Mouse (Mus musculus): ENCODE measurements around the gene Nrxn1. TPM values are rescaled to one million over a fixed set of nuclear protein-coding genes. Genes with fewer than 3 reads are reported as not detected.

Gene Nrxn1
- polyA plus RNA-seq, 1 experiment from 2014 or later, result 4.2 TPM

DNA sequence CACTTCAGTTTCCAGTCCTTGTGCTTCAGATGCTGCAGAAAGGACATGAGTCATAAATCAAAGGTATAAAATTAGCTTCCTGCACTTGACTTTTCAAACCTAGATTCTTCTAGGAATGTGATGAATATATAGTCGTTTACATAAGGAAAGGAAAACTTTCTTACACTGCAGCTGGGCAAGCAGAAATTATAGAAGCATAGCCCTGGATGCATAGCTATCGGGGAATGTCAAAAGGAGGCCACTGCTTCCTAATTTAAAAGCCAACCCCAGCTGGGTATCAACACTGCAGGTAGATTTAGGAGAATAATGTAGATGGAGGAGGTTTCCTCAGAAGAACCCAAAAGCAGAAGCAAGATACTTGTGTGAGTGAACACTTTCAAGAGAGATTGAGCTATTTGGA, 523.0 kb downstream of the Nrxn1 start:
- H3K9me3 ChIP-seq (ENCODE audit: control insufficient read depth, low read length), result no peaks in the 10 kb centered on the region
- DNase-seq (ENCODE audit: low spot score), result no peak
- no peak overlapping the region for H3K9ac ChIP-seq (ENCODE audit: low read length)
- WGBS, result 37% methylated on average over 2 of the region's 2 CpGs
- no peak for ATAC-seq (replicated peaks; ENCODE audit: low FRiP score, low TSS enrichment, low read depth)
- no peaks in the 10 kb centered on the region for H3K4me1 ChIP-seq (replicated peaks; ENCODE audit: control insufficient read depth, insufficient read depth, low read length)
- H3K36me3 ChIP-seq (ENCODE audit: control insufficient read depth, insufficient read depth, low read length), result no peaks in the 10 kb centered on the region
- H3K4me2 ChIP-seq (ENCODE audit: low read length), result no peak overlapping the region
- H3K27me3 ChIP-seq (replicated peaks; ENCODE audit: control insufficient read depth, insufficient read depth, low read length), result no peaks in the 10 kb centered on the region
- H3K4me3 ChIP-seq (ENCODE audit: low read depth, low read length), result no peak overlapping the region
- H3K27ac ChIP-seq (ENCODE audit: low read depth), result no peak overlapping the region

GRCm38 (mm10) chr17:90565186-90565585, 527.7 kb downstream of the Nrxn1 start:
- Histone ChIP-seq H3K4me2 (ENCODE audit: low read length) (no peak overlapping the region), H3K4me1 (replicated peaks; ENCODE audit: control insufficient read depth, insufficient read depth, low read length) (no peaks in the 10 kb centered on the region), H3K27ac (ENCODE audit: low read depth) (no peak overlapping the region), H3K9me3 (ENCODE audit: control insufficient read depth, low read length) (no peaks in the 10 kb centered on the region), H3K27me3 (replicated peaks; ENCODE audit: control insufficient read depth, insufficient read depth, low read length) (no peaks in the 10 kb centered on the region), H3K9ac (ENCODE audit: low read length) (no peak overlapping the region), H3K36me3 (ENCODE audit: control insufficient read depth, insufficient read depth, low read length) (no peaks in the 10 kb centered on the region), H3K4me3 (ENCODE audit: low read depth, low read length) (no peak overlapping the region)
- no peak for ATAC-seq (replicated peaks; ENCODE audit: low FRiP score, low TSS enrichment, low read depth)
- no peak for DNase-seq (ENCODE audit: low spot score)
- 87% methylated on average over 2 of the region's 2 CpGs for WGBS

GRCm38 (mm10) chr17:90556376-90556775, 536.5 kb downstream of the Nrxn1 start:
- no peak for ATAC-seq (replicated peaks; ENCODE audit: low FRiP score, low TSS enrichment, low read depth)
- H3K27me3 ChIP-seq (replicated peaks; ENCODE audit: control insufficient read depth, insufficient read depth, low read length), result no peaks in the 10 kb centered on the region
- no peak for DNase-seq (ENCODE audit: low spot score)

GRCm38 (mm10) chr17:90550415-90550814, 542.5 kb downstream of the Nrxn1 start:
- WGBS, result 84% methylated on average over 4 of the region's 4 CpGs
- no peak overlapping the region for H3K4me2 ChIP-seq (ENCODE audit: low read length)

More at GRCm38 (mm10) chr17:90556376-90556775, 536.5 kb downstream of the Nrxn1 start:
- H3K9me3 ChIP-seq (ENCODE audit: control insufficient read depth, low read length), result no peaks in the 10 kb centered on the region
- no peaks in the 10 kb centered on the region for H3K4me1 ChIP-seq (replicated peaks; ENCODE audit: control insufficient read depth, insufficient read depth, low read length)
- H3K9ac ChIP-seq (ENCODE audit: low read length), result no peak overlapping the region
- no peaks in the 10 kb centered on the region for H3K36me3 ChIP-seq (ENCODE audit: control insufficient read depth, insufficient read depth, low read length)
- no peak overlapping the region for H3K4me3 ChIP-seq (ENCODE audit: low read depth, low read length)
- H3K4me2 ChIP-seq (ENCODE audit: low read length), result no peak overlapping the region
- H3K27ac ChIP-seq (ENCODE audit: low read depth), result no peak overlapping the region

GRCm38 (mm10) chr17:90546806-90547205, 546.1 kb downstream of the Nrxn1 start:
- Histone ChIP-seq H3K36me3 (ENCODE audit: control insufficient read depth, insufficient read depth, low read length) (no peaks in the 10 kb centered on the region), H3K27me3 (replicated peaks; ENCODE audit: control insufficient read depth, insufficient read depth, low read length) (no peaks in the 10 kb centered on the region), H3K9me3 (ENCODE audit: control insufficient read depth, low read length) (no peaks in the 10 kb centered on the region), H3K9ac (ENCODE audit: low read length) (no peak overlapping the region), H3K27ac (ENCODE audit: low read depth) (no peak overlapping the region), H3K4me2 (ENCODE audit: low read length) (no peak overlapping the region), H3K4me1 (replicated peaks; ENCODE audit: control insufficient read depth, insufficient read depth, low read length) (no peaks in the 10 kb centered on the region), H3K4me3 (ENCODE audit: low read depth, low read length) (no peak overlapping the region)
- no peak for DNase-seq (ENCODE audit: low spot score)
- WGBS, result 89% methylated on average over 4 of the region's 4 CpGs
- no peak for ATAC-seq (replicated peaks; ENCODE audit: low FRiP score, low TSS enrichment, low read depth)

More at GRCm38 (mm10) chr17:90550415-90550814, 542.5 kb downstream of the Nrxn1 start:
- Histone ChIP-seq H3K9ac (ENCODE audit: low read length) (no peak overlapping the region), H3K27ac (ENCODE audit: low read depth) (no peak overlapping the region), H3K27me3 (replicated peaks; ENCODE audit: control insufficient read depth, insufficient read depth, low read length) (no peaks in the 10 kb centered on the region), H3K36me3 (ENCODE audit: control insufficient read depth, insufficient read depth, low read length) (no peaks in the 10 kb centered on the region), H3K9me3 (ENCODE audit: control insufficient read depth, low read length) (no peaks in the 10 kb centered on the region), H3K4me3 (ENCODE audit: low read depth, low read length) (no peak overlapping the region), H3K4me1 (replicated peaks; ENCODE audit: control insufficient read depth, insufficient read depth, low read length) (no peaks in the 10 kb centered on the region)
- DNase-seq (ENCODE audit: low spot score) (no peak), ATAC-seq (replicated peaks; ENCODE audit: low FRiP score, low TSS enrichment, low read depth) (no peak)

- Histone ChIP-seq H3K27me3 (replicated peaks; ENCODE audit: control insufficient read depth, insufficient read depth, low read length) (no peaks in the 10 kb centered on the region), H3K4me1 (replicated peaks; ENCODE audit: control insufficient read depth, insufficient read depth, low read length) (no peaks in the 10 kb centered on the region), H3K36me3 (ENCODE audit: control insufficient read depth, insufficient read depth, low read length) (no peaks in the 10 kb centered on the region), H3K4me2 (ENCODE audit: low read length) (no peak overlapping the region), H3K4me3 (ENCODE audit: low read depth, low read length) (no peak overlapping the region), H3K9me3 (ENCODE audit: control insufficient read depth, low read length) (no peaks in the 10 kb centered on the region), H3K9ac (ENCODE audit: low read length) (no peak overlapping the region), H3K27ac (ENCODE audit: low read depth) (no peak overlapping the region)
- WGBS, result 70% methylated on average over 8 of the region's 8 CpGs
- DNase-seq (ENCODE audit: low spot score) (no peak), ATAC-seq (replicated peaks; ENCODE audit: low FRiP score, low TSS enrichment, low read depth) (no peak)
These were observed 548.1 kb downstream of the Nrxn1 start for GRCm38 (mm10) chr17:90544639-90545259.

DNA sequence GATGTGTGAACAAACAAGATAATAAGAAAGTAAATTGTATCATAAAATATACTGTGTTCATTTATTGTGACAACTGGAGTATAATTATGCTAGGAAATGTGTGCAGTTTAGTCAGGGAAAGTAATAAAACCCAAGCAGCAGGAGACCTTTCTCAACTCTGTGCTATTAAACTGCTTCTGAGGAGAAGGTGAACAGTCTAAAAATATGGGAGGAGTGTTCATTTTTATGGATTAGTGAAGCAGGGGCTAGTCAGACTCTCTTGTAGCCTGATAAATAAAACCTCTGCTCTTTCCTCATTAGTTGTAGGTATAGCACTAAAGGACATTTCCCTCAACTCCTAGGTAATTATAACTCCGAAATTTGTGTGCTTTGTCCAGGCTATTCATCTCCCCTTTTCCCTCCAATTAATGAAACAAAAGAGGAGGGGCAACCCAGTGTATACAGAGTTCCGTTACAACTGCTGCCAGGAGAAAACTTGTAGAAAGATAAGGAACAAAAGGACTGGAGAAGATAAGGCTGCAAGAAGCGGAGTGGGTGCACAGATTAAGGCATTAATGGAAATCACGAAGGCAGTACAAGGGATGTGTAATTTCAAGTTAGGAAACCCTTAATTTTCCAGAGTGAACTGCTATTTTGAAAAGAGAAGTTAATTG, 548.8 kb downstream of the Nrxn1 start:
- Histone ChIP-seq H3K27me3 (replicated peaks; ENCODE audit: control insufficient read depth, insufficient read depth, low read length) (no peaks in the 10 kb centered on the region), H3K4me2 (ENCODE audit: low read length) (no peak overlapping the region), H3K9me3 (ENCODE audit: control insufficient read depth, low read length) (no peaks in the 10 kb centered on the region), H3K9ac (ENCODE audit: low read length) (no peak overlapping the region), H3K4me3 (ENCODE audit: low read depth, low read length) (no peak overlapping the region), H3K36me3 (ENCODE audit: control insufficient read depth, insufficient read depth, low read length) (no peaks in the 10 kb centered on the region), H3K27ac (ENCODE audit: low read depth) (no peak overlapping the region), H3K4me1 (replicated peaks; ENCODE audit: control insufficient read depth, insufficient read depth, low read length) (no peaks in the 10 kb centered on the region)
- ATAC-seq (replicated peaks; ENCODE audit: low FRiP score, low TSS enrichment, low read depth) (no peak; the same call in 1 of the 2 replicates), DNase-seq (ENCODE audit: low spot score) (no peak)
- WGBS, result 52% methylated on average over 4 of the region's 4 CpGs

- Histone ChIP-seq H3K27me3 (replicated peaks; ENCODE audit: control insufficient read depth, insufficient read depth, low read length) (no peaks in the 10 kb centered on the region), H3K9ac (ENCODE audit: low read length) (no peak overlapping the region), H3K9me3 (ENCODE audit: control insufficient read depth, low read length) (no peaks in the 10 kb centered on the region), H3K4me2 (ENCODE audit: low read length) (no peak overlapping the region), H3K36me3 (ENCODE audit: control insufficient read depth, insufficient read depth, low read length) (no peaks in the 10 kb centered on the region), H3K4me1 (replicated peaks; ENCODE audit: control insufficient read depth, insufficient read depth, low read length) (no peaks in the 10 kb centered on the region), H3K27ac (ENCODE audit: low read depth) (no peak overlapping the region), H3K4me3 (ENCODE audit: low read depth, low read length) (no peak overlapping the region)
- ATAC-seq (replicated peaks; ENCODE audit: low FRiP score, low TSS enrichment, low read depth), result no peak
- DNase-seq (ENCODE audit: low spot score), result no peak
- WGBS, result 91% methylated on average over 2 of the region's 2 CpGs
These were observed 561.4 kb downstream of the Nrxn1 start for GRCm38 (mm10) chr17:90531443-90531842.

GRCm38 (mm10) chr17:90506026-90506425, 586.8 kb downstream of the Nrxn1 start:
- 56% methylated on average over 2 of the region's 2 CpGs for WGBS
- Histone ChIP-seq H3K27ac (ENCODE audit: low read depth) (no peak overlapping the region), H3K4me3 (ENCODE audit: low read depth, low read length) (no peak overlapping the region), H3K36me3 (ENCODE audit: control insufficient read depth, insufficient read depth, low read length) (no peaks in the 10 kb centered on the region), H3K4me1 (replicated peaks; ENCODE audit: control insufficient read depth, insufficient read depth, low read length) (no peaks in the 10 kb centered on the region), H3K9ac (ENCODE audit: low read length) (no peak overlapping the region), H3K9me3 (ENCODE audit: control insufficient read depth, low read length) (no peaks in the 10 kb centered on the region), H3K27me3 (replicated peaks; ENCODE audit: control insufficient read depth, insufficient read depth, low read length) (no peaks in the 10 kb centered on the region), H3K4me2 (ENCODE audit: low read length) (no peak overlapping the region)
- ATAC-seq (replicated peaks; ENCODE audit: low FRiP score, low TSS enrichment, low read depth) (no peak), DNase-seq (ENCODE audit: low spot score) (no peak)
